Mouse (Mus musculus) neural tube, embryonic 12.5 days (tissue): ENCODE results near the gene Zp3. TPM values are rescaled to one million over a fixed set of nuclear protein-coding genes. Genes with fewer than 3 reads are reported as not detected.

ENCODE experiments used
- ATAC-seq: fragments of 200-750 bp; cut with Nextera tagmentation; 2 replicates; pipeline ENCODE4 v1.8.0; 2017; ENCODE audit warnings: low read depth, mild to moderate bottlenecking, moderate TSS enrichment, moderate library complexity; ENCODE audit not compliant: low FRiP score
- H3K27ac ChIP-seq: fragments of 300-500 bp; sonication (generic); 2 replicates; pipeline ENCODE4 v1.5.1; 2016
- H3K27me3 ChIP-seq: fragments of 300-500 bp; sonication (generic); replicated peaks from 2 replicates; pipeline ENCODE4 v1.6.1; 2016; ENCODE audit warnings: mild to moderate bottlenecking
- H3K36me3 ChIP-seq: fragments of 300-500 bp; sonication (generic); 2 replicates; pipeline ENCODE4 v1.6.1; 2016; ENCODE audit warnings: mild to moderate bottlenecking
- H3K4me1 ChIP-seq: fragments of 300-500 bp; sonication (generic); 2 replicates; pipeline ENCODE4 v1.6.1; 2016
- H3K4me2 ChIP-seq: fragments of 300-500 bp; sonication (generic); replicated peaks from 2 replicates; pipeline ENCODE4 v1.6.1; 2016; ENCODE audit warnings: mild to moderate bottlenecking
- H3K4me3 ChIP-seq: fragments of 300-500 bp; sonication (generic); 2 replicates; pipeline ENCODE4 v1.5.1; 2016
- H3K9ac ChIP-seq: fragments of 300-500 bp; sonication (generic); 2 replicates; pipeline ENCODE4 v1.6.1; 2016; ENCODE audit warnings: mild to moderate bottlenecking
- H3K9me3 ChIP-seq: fragments of 300-500 bp; sonication (generic); 2 replicates; pipeline ENCODE4 v1.6.1; 2016; ENCODE audit warnings: mild to moderate bottlenecking
- WGBS: fragments of 180-500 bp; shearing (Covaris S2); methylation state at CpG from one replicate; pipeline ENCODE4 v1.1.7; 2016; 5-methylcytosine and 5-hydroxymethylcytosine counted together
- polyA plus RNA-seq: library from polyadenylated mRNA; unstranded; fragments of >200 nt; fragmentation: Nextera tagmentation; extraction: Ambion mirVana; gene quantifications from 2 replicates; pipeline ENCODE4 v1.2.1, GENCODE M21; 2016

Gene Zp3
- polyA plus RNA-seq, 1 experiment from 2014 or later = not detected

DNA sequence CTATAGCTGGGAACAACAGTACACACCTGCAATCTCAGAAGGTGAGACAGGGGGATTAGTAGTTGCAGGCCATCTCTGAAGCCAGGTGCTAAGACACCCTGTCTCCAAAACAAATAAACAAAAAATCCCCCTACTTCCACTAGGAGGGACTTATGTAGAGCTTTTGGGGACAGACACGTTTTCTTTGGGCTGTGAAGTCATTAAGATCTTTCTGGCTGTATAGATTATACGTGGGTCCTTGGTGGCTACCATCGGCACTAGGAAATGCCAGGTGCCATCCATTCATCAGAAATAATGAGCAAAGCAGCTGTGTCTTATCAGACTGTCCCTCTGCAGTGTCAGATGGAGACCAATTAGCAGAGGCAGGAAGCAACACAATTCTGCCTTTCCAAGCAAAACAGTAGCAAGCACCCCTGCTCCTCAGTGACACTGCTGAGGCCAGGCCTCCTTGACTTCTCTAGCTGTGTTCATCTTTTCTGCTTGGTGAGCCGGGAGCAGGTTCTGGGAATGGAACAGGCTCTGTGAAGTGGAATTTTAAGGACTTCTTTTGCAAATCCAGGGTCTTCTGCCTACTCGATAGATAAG is 13.6 kb downstream of the Zp3 start:
- H3K27me3 ChIP-seq = no peaks in the 10 kb centered on the region
- no peak for ATAC-seq
- 64% methylated on average over 5 of the region's 5 CpGs for WGBS
- no peaks in the 10 kb centered on the region for H3K9me3 ChIP-seq
- H3K4me3 ChIP-seq = no peak overlapping the region
- peaks cover 21% of the 10 kb centered on the region for H3K36me3 ChIP-seq
- no peak overlapping the region for H3K4me2 ChIP-seq
- peaks cover 10% of the 10 kb centered on the region for H3K4me1 ChIP-seq
- H3K9ac ChIP-seq = no peak overlapping the region
- H3K27ac ChIP-seq = no peak overlapping the region

- peak; percentile 42 for ATAC-seq
- H3K4me2 ChIP-seq = no peak overlapping the region
- H3K9ac ChIP-seq = no peak overlapping the region
- peaks cover 10% of the 10 kb centered on the region for H3K4me1 ChIP-seq
- peaks cover 29% of the 10 kb centered on the region for H3K36me3 ChIP-seq
- H3K9me3 ChIP-seq = no peaks in the 10 kb centered on the region
- no peaks in the 10 kb centered on the region for H3K27me3 ChIP-seq
- no peak overlapping the region for H3K4me3 ChIP-seq
- H3K27ac ChIP-seq = no peak overlapping the region
- 70% methylated on average over 8 of the region's 8 CpGs for WGBS
Measured at GRCm38 (mm10) chr5:135994335-135994724, 14.4 kb downstream of the Zp3 start.

- Histone ChIP-seq H3K27me3 (no peaks in the 10 kb centered on the region), H3K4me2 (peak within 1 kb of the TSS; percentile 80), H3K9ac (peak within 1 kb of the TSS; percentile 78), H3K4me3 (peak within 1 kb of the TSS; percentile 72), H3K27ac (no peak within 1 kb of the TSS; the same call in 1 of the 2 replicates), H3K9me3 (no peaks in the 10 kb centered on the region), H3K4me1 (peaks cover 10% of the 10 kb centered on the region), H3K36me3 (peaks cover 35% of the 10 kb centered on the region)
- peak; percentile 95 for ATAC-seq
- WGBS = under 1% methylated on average over 47 of the region's 47 CpGs
Measured at GRCm38 (mm10) chr5:135994725-135995687, 15.1 kb downstream of the Zp3 start, which contains the start of gene Dtx2. Gene Dtx2 (plus strand): TSS chr5:135994800.

DNA sequence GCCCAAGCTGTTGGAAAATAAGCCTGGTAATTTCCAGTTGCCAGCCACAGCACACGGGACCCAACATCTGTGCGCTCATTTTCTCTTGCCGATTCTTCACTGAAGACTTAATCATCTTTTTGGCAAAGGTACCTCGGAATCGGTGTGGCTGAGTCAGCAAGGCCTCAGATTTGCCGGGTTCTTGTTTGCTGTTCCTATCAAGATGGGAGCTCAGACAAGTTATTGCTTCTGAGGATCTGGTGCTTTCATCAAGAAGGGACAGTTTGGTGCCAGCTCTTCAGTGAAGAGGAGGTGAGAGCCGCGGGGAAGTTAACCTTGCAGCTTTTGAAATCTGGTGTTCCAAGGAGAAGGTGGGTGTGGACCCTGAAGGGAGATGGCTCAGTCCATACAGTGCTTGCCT is 16.3 kb downstream of the Zp3 start:
- peak overlapping the region; percentile 80; the same call in 1 of the 2 replicates for H3K4me2 ChIP-seq
- no peak overlapping the region for H3K9ac ChIP-seq
- no peak for ATAC-seq

GRCm38 (mm10) chr5:136001222-136001621 is 21.3 kb downstream of the Zp3 start:
- H3K9ac ChIP-seq = no peak overlapping the region
- no peak for ATAC-seq
- peaks cover 45% of the 10 kb centered on the region for H3K36me3 ChIP-seq
- H3K27ac ChIP-seq = no peak overlapping the region
- H3K4me2 ChIP-seq = no peak overlapping the region
- WGBS = 94% methylated on average over 6 of the region's 6 CpGs
- H3K27me3 ChIP-seq = no peaks in the 10 kb centered on the region
- no peak overlapping the region for H3K4me3 ChIP-seq
- H3K4me1 ChIP-seq = peaks cover 6% of the 10 kb centered on the region; the same call in 1 of the 2 replicates
- 0 out of 2 replicates have a peak, but pooled peaks cover 4% of the 10 kb centered on the region for H3K9me3 ChIP-seq

More for the DNA sequence above, 16.3 kb downstream of the Zp3 start:
- Histone ChIP-seq H3K36me3 (peaks cover 39% of the 10 kb centered on the region), H3K27ac (no peak overlapping the region), H3K4me1 (peaks cover 10% of the 10 kb centered on the region), H3K27me3 (no peaks in the 10 kb centered on the region), H3K4me3 (no peak overlapping the region), H3K9me3 (no peaks in the 10 kb centered on the region)
- 95% methylated on average over 8 of the region's 8 CpGs for WGBS

- ATAC-seq = no peak
- WGBS = 79% methylated on average over 2 of the region's 2 CpGs
- H3K4me2 ChIP-seq = no peak overlapping the region
- no peak overlapping the region for H3K4me3 ChIP-seq
- no peak overlapping the region for H3K27ac ChIP-seq
- H3K4me1 ChIP-seq = peaks cover 6% of the 10 kb centered on the region; the same call in 1 of the 2 replicates
- H3K9ac ChIP-seq = no peak overlapping the region
- peaks cover 35% of the 10 kb centered on the region for H3K36me3 ChIP-seq
- H3K27me3 ChIP-seq = no peaks in the 10 kb centered on the region
- H3K9me3 ChIP-seq = 0 out of 2 replicates have a peak, but pooled peaks cover 4% of the 10 kb centered on the region
Measured at GRCm38 (mm10) chr5:136002325-136002724, 22.4 kb downstream of the Zp3 start.

DNA sequence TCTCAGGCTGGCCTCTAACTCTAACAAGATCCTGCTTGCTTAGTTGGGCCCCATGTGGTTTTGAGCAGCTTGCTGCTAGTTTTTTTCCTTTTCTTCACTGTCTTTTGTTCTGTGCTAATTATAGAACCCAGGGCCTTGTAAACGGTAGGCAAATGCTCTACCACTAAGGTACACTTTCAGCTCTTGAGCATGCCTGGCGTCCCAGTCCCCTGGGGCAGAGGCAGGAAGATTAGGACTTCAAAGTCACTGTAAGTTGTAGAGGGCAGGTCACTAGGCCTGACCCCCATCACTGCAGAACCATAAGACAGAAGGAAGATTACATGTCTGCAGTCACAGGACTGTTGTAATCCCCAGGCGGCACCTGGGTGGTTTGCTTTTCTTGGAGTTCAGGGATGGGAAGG is 22.9 kb downstream of the Zp3 start:
- no peak overlapping the region for H3K27ac ChIP-seq
- H3K36me3 ChIP-seq = peaks cover 32% of the 10 kb centered on the region
- 0 out of 2 replicates have a peak, but pooled peaks cover 4% of the 10 kb centered on the region for H3K9me3 ChIP-seq
- H3K27me3 ChIP-seq = no peaks in the 10 kb centered on the region
- WGBS = 29% methylated on average over 3 of the region's 3 CpGs
- no peak overlapping the region for H3K9ac ChIP-seq
- H3K4me1 ChIP-seq = peaks cover 6% of the 10 kb centered on the region; the same call in 1 of the 2 replicates
- H3K4me3 ChIP-seq = no peak overlapping the region
- no peak overlapping the region for H3K4me2 ChIP-seq
- no peak for ATAC-seq

GRCm38 (mm10) chr5:136004537-136004936 is 24.6 kb downstream of the Zp3 start:
- H3K4me1 ChIP-seq = peaks cover 6% of the 10 kb centered on the region; the same call in 1 of the 2 replicates
- no peaks in the 10 kb centered on the region for H3K27me3 ChIP-seq
- H3K9ac ChIP-seq = no peak overlapping the region
- ATAC-seq = no peak
- no peak overlapping the region for H3K4me2 ChIP-seq
- peaks cover 15% of the 10 kb centered on the region for H3K36me3 ChIP-seq
- H3K4me3 ChIP-seq = no peak overlapping the region
- H3K9me3 ChIP-seq = 0 out of 2 replicates have a peak, but pooled peaks cover 4% of the 10 kb centered on the region
- 77% methylated on average over 4 of the region's 4 CpGs for whole genome bisulfite sequencing
- H3K27ac ChIP-seq = no peak overlapping the region

- 83% methylated on average over 7 of the region's 7 CpGs for WGBS
- H3K9ac ChIP-seq = no peak overlapping the region
- no peak overlapping the region for H3K27ac ChIP-seq
Measured at GRCm38 (mm10) chr5:136007745-136008144, 27.8 kb downstream of the Zp3 start.

DNA sequence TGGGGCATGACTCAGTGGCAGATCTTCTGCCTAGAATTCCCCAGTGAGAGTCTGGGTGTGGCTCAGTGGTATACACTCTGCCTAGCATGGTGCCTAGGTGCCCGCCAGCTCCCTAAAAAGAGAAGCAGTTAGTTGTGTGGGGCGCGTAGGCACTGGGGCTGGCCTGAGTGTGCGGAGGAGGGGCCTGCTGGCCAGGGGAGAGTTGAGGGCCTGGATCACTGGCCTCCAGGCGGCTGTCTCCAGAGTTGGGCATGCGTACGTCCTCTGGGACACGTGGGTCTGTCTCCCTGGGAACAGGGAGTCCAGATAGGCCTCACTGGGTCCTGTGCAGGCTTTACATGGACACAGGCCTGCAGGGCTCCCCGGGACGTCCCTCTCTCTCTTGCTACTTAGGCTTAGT is 35.0 kb downstream of the Zp3 start:
- 91% methylated on average over 10 of the region's 10 CpGs for WGBS
- Histone ChIP-seq H3K27ac (no peak overlapping the region), H3K27me3 (no peaks in the 10 kb centered on the region), H3K4me2 (no peak overlapping the region), H3K36me3 (peaks cover 40% of the 10 kb centered on the region), H3K4me3 (no peak overlapping the region), H3K4me1 (peaks cover 3% of the 10 kb centered on the region; the same call in 1 of the 2 replicates), H3K9ac (no peak overlapping the region), H3K9me3 (no peaks in the 10 kb centered on the region)
- ATAC-seq = no peak

More at GRCm38 (mm10) chr5:136007745-136008144, 27.8 kb downstream of the Zp3 start:
- Histone ChIP-seq H3K4me3 (no peak overlapping the region), H3K9me3 (no peaks in the 10 kb centered on the region), H3K27me3 (no peaks in the 10 kb centered on the region), H3K4me2 (no peak overlapping the region), H3K4me1 (0 out of 2 replicates have a peak, but pooled peaks cover 2% of the 10 kb centered on the region), H3K36me3 (peaks cover 29% of the 10 kb centered on the region)
- no peak for ATAC-seq

- ATAC-seq = no peak
- 90% methylated on average over 10 of the region's 10 CpGs for whole genome bisulfite sequencing
Measured at GRCm38 (mm10) chr5:136015586-136015985, 35.7 kb downstream of the Zp3 start.

More at GRCm38 (mm10) chr5:136015586-136015985, 35.7 kb downstream of the Zp3 start:
- H3K4me3 ChIP-seq = no peak overlapping the region
- H3K27me3 ChIP-seq = no peaks in the 10 kb centered on the region
- no peak overlapping the region for H3K27ac ChIP-seq
- H3K9me3 ChIP-seq = no peaks in the 10 kb centered on the region
- no peak overlapping the region for H3K4me2 ChIP-seq
- peaks cover 37% of the 10 kb centered on the region for H3K36me3 ChIP-seq
- no peak overlapping the region for H3K9ac ChIP-seq
- peaks cover 3% of the 10 kb centered on the region; the same call in 1 of the 2 replicates for H3K4me1 ChIP-seq
